Mouse (Mus musculus) liver (tissue): Measurements from ENCODE around the gene Olfr9.
"Not testable (repeated sequence)": the region's sequence is repeated elsewhere in the genome, so short reads cannot be mapped to it uniquely, and the experiment has no call there.

ENCODE experiments used
- DNase-seq: peaks from one replicate; pipeline ENCODE4 v3.0.0-alpha.2; 2020; ENCODE audit warnings: mixed read lengths

Gene Olfr9

GRCm38 (mm10) chr10:129004032-129004920, 15.0 kb downstream of the Olfr9 start:
- no peak for DNase-seq

- DNase-seq = no peak
These were observed 21.1 kb downstream of the Olfr9 start, which contains the start of gene Olfr763 for GRCm38 (mm10) chr10:129010288-129010841. Olfr763 (plus strand) TSS chr10:129010791.

- not testable (repeated sequence) for DNase-seq
These were observed 22.3 kb downstream of the Olfr9 start for GRCm38 (mm10) chr10:129011511-129011910.

GRCm38 (mm10) chr10:129014477-129014876, 25.2 kb downstream of the Olfr9 start:
- DNase-seq = no peak

- DNase-seq = no peak
These were observed 34.1 kb downstream of the Olfr9 start for GRCm38 (mm10) chr10:129023319-129023718.

- DNase-seq = peak; percentile 43
These were observed 36.9 kb downstream of the Olfr9 start for GRCm38 (mm10) chr10:129026018-129026662.

- no peak for DNase-seq
These were observed 39.1 kb downstream of the Olfr9 start for GRCm38 (mm10) chr10:129028343-129028742.

- DNase-seq = no peak
These were observed 50.6 kb downstream of the Olfr9 start, which contains the start of gene Olfr764-ps1 for GRCm38 (mm10) chr10:129039796-129040195. Olfr764-ps1 (minus strand) TSS chr10:129039896.
